Mouse (Mus musculus) liver, embryonic 11.5 days (tissue): ENCODE results near the gene Ly6g6e. TPM values are rescaled to one million over a fixed set of nuclear protein-coding genes. Genes with fewer than 3 reads are reported as not detected.
"Not testable (repeated sequence)": the region's sequence is repeated elsewhere in the genome, so short reads cannot be mapped to it uniquely, and the experiment has no call there.

Experiments
- ATAC-seq: fragments of 200-750 bp; cut with Nextera tagmentation; replicated peaks from 2 replicates; pipeline ENCODE4 v1.8.0; 2017; ENCODE audit warnings: moderate number of reproducible peaks, mild to moderate bottlenecking, moderate TSS enrichment, moderate library complexity; ENCODE audit not compliant: low FRiP score
- DNase-seq: peaks from one replicate; pipeline ENCODE4 v3.0.0-alpha.2; 2017; ENCODE audit warnings: low spot score
- H3K27ac ChIP-seq: fragments of 300-500 bp; sonication (generic); 2 replicates; pipeline ENCODE4 v1.5.1; 2014; ENCODE audit warnings: mild to moderate bottlenecking, low read depth, low read length, control low read depth
- H3K27me3 ChIP-seq: fragments of 300-500 bp; sonication (generic); replicated peaks from 2 replicates; pipeline ENCODE4 v1.6.1; 2014; ENCODE audit warnings: low read length, mixed read lengths; ENCODE audit not compliant: control insufficient read depth, insufficient read depth
- H3K36me3 ChIP-seq: fragments of 300-500 bp; sonication (generic); 2 replicates; pipeline ENCODE4 v1.6.1; 2014; ENCODE audit warnings: mild to moderate bottlenecking, low read length, moderate library complexity, mixed read lengths; ENCODE audit not compliant: control insufficient read depth, insufficient read depth
- H3K4me1 ChIP-seq: fragments of 300-500 bp; sonication (generic); replicated peaks from 2 replicates; pipeline ENCODE4 v1.6.1; 2014; ENCODE audit warnings: low read length, mixed read lengths; ENCODE audit not compliant: control insufficient read depth, insufficient read depth
- H3K4me2 ChIP-seq: fragments of 300-500 bp; sonication (generic); 2 replicates; pipeline ENCODE4 v1.6.1; 2014; ENCODE audit warnings: mild to moderate bottlenecking, control low read depth, moderate library complexity
- H3K4me3 ChIP-seq: fragments of 300-500 bp; sonication (generic); 2 replicates; pipeline ENCODE4 v1.5.1; 2014; ENCODE audit warnings: low read depth, low read length, control low read depth
- H3K9ac ChIP-seq: fragments of 300-500 bp; sonication (generic); 2 replicates; pipeline ENCODE4 v1.6.1; 2014; ENCODE audit warnings: low read depth, low read length, control low read depth
- H3K9me3 ChIP-seq: fragments of 300-500 bp; sonication (generic); 2 replicates; pipeline ENCODE4 v1.6.1; 2016; ENCODE audit warnings: low read length, inconsistent platforms, mixed read lengths; ENCODE audit not compliant: control insufficient read depth
- WGBS: fragments of 180-500 bp; shearing (Covaris S2); extraction: QIAGEN DNeasy Blood & Tissue Kit; methylation state at CpG from one replicate; pipeline ENCODE4 v1.1.7; 2014; 5-methylcytosine and 5-hydroxymethylcytosine counted together
- polyA plus RNA-seq: library from polyadenylated mRNA; unstranded; fragments of >200 nt; fragmentation: Nextera tagmentation; extraction: Ambion mirVana; gene quantifications from 2 replicates; pipeline ENCODE4 v1.2.1, GENCODE M21; 2014

Ly6g6e gene
- polyA plus RNA-seq, 1 experiment from 2014 or later = not detected

GRCm38 (mm10) chr17:35120745-35121142 is 44.0 kb downstream of the Ly6g6e start:
- Histone ChIP-seq H3K9ac (peak overlapping the region; percentile 81), H3K4me2 (peak overlapping the region; percentile 79), H3K36me3 (peaks cover 21% of the 10 kb centered on the region), H3K27ac (peak overlapping the region; percentile 94), H3K9me3 (no peaks in the 10 kb centered on the region), H3K27me3 (no peaks in the 10 kb centered on the region), H3K4me3 (peak overlapping the region; percentile 80), H3K4me1 (peaks cover 16% of the 10 kb centered on the region)
- no peak for ATAC-seq
- no peak for DNase-seq
- under 1% methylated on average over 33 of the region's 33 CpGs for WGBS

- ATAC-seq (peak; percentile 92), DNase-seq (peak; percentile 96)
- WGBS = under 1% methylated on average over 50 of the region's 50 CpGs
- Histone ChIP-seq H3K27me3 (no peaks in the 10 kb centered on the region), H3K27ac (peak within 1 kb of the TSS; percentile 94), H3K4me3 (peak within 1 kb of the TSS; percentile 80), H3K4me1 (peaks cover 16% of the 10 kb centered on the region), H3K4me2 (peak within 1 kb of the TSS; percentile 89), H3K36me3 (peaks cover 18% of the 10 kb centered on the region), H3K9me3 (no peaks in the 10 kb centered on the region), H3K9ac (peak within 1 kb of the TSS; percentile 83)
These were observed 44.6 kb downstream of the Ly6g6e start, which contains the start of gene Gpank1 for GRCm38 (mm10) chr17:35121143-35121799. Gene Gpank1 (plus strand): TSS chr17:35121455.

DNA sequence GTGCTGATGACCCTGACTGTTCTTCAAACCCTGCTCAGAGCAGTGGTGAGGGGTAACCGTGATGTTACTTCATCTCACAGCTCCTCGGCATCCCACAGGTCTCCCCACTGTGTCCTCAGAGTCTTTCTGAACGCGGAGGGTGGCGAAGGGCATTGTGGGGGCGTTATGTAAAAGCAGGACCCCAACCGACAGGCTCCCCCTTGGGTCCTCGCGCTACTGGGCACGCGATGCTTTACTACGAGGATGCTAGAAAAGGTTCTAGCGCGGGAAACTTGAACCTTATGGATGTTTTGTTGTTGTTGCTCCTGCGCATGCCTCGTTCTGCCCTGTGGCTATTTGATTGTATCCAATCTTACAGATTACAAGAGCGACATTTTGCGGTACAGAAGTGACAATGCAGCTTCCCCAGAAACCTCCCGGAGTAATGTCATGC is 45.2 kb downstream of the Ly6g6e start, which contains the start of gene Csnk2b:
TSS of gene Csnk2b (minus strand) at position 183 of the 433 bp plus-strand sequence.
- H3K9ac ChIP-seq = peak within 1 kb of the TSS; percentile 83
- WGBS = 0% methylated on average over 19 of the region's 19 CpGs
- peak within 1 kb of the TSS; percentile 94 for H3K27ac ChIP-seq
- H3K36me3 ChIP-seq = peaks cover 18% of the 10 kb centered on the region
- H3K4me1 ChIP-seq = peaks cover 21% of the 10 kb centered on the region
- H3K4me3 ChIP-seq = peak within 1 kb of the TSS; percentile 80
- H3K4me2 ChIP-seq = peak within 1 kb of the TSS; percentile 89
- no peaks in the 10 kb centered on the region for H3K9me3 ChIP-seq
- DNase-seq (peak; percentile 67), ATAC-seq (no peak)
- H3K27me3 ChIP-seq = no peaks in the 10 kb centered on the region

DNA sequence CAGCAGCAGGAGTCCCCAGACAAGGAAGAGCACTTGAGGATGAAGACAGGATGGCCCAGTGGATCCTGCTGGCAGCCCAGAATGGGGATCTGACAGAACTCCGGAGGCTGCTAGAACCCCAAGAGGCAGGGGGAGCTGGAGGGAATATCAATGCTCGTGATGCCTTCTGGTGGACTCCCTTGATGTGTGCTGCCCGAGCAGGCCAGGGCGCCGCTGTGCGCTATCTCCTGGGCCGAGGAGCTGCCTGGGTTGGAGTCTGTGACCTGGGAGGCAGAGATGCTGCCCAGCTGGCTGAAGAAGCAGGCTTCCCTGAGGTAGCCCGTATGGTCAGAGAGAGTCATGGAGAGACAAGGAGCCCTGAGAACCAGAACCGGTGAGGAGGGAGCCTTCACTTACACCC is 46.6 kb downstream of the Ly6g6e start:
- H3K27ac ChIP-seq, H3K36me3 ChIP-seq, H3K4me3 ChIP-seq, DNase-seq, H3K9ac ChIP-seq, H3K27me3 ChIP-seq, H3K9me3 ChIP-seq, ATAC-seq, H3K4me2 ChIP-seq: not testable (repeated sequence)
- H3K4me1 ChIP-seq = peaks cover 26% of the 10 kb centered on the region
- WGBS = 88% methylated on average over 9 of the region's 9 CpGs

- not testable (repeated sequence) for DNase-seq, H3K4me3 ChIP-seq, H3K27ac ChIP-seq, H3K4me2 ChIP-seq, ATAC-seq, H3K9ac ChIP-seq, H3K27me3 ChIP-seq, H3K9me3 ChIP-seq, H3K36me3 ChIP-seq
- H3K4me1 ChIP-seq = peaks cover 26% of the 10 kb centered on the region
- WGBS = 89% methylated on average over 12 of the region's 12 CpGs
These were observed 47.7 kb downstream of the Ly6g6e start for GRCm38 (mm10) chr17:35124261-35124896.

- Histone ChIP-seq H3K4me2 (peak overlapping the region; percentile 85), H3K36me3 (0 out of 2 replicates have a peak, but pooled peaks cover 2% of the 10 kb centered on the region), H3K4me1 (peaks cover 24% of the 10 kb centered on the region), H3K27ac (no peak overlapping the region), H3K4me3 (peak overlapping the region; percentile 63; the same call in 1 of the 2 replicates), H3K9ac (no peak overlapping the region), H3K9me3 (no peaks in the 10 kb centered on the region), H3K27me3 (no peaks in the 10 kb centered on the region)
- DNase-seq (no peak), ATAC-seq (no peak)
- 100% methylated on average over 1 of the region's 1 CpGs for WGBS
These were observed 48.4 kb downstream of the Ly6g6e start for GRCm38 (mm10) chr17:35125081-35125480.

DNA sequence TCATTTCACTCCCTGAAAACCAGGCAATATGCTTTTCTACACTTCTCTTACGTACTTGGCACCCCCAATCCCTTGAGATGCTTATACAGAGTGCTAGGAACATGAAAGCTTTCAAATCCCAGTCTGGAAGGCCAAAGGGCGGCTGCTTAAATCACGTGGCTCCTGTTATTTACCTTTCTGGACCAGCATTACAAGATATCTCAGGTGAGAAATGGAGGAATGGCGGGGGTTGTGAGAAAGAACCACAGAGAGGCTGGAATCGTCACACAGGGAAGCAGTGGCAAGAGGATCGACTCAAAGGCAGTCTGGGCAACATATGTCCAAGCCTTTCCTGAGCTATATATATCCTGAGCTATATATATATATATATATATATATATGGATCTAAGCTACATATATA is 48.9 kb downstream of the Ly6g6e start:
- Histone ChIP-seq H3K36me3 (0 out of 2 replicates have a peak, but pooled peaks cover 6% of the 10 kb centered on the region), H3K4me2 (peak overlapping the region; percentile 85), H3K9me3 (no peaks in the 10 kb centered on the region), H3K4me3 (peak overlapping the region; percentile 63), H3K9ac (peak overlapping the region; percentile 79), H3K27me3 (no peaks in the 10 kb centered on the region), H3K27ac (peak overlapping the region; percentile 77), H3K4me1 (peaks cover 20% of the 10 kb centered on the region)
- ATAC-seq (no peak), DNase-seq (no peak)
- 30% methylated on average over 6 of the region's 6 CpGs for WGBS

GRCm38 (mm10) chr17:35126206-35126611 is 49.5 kb downstream of the Ly6g6e start, which contains the start of gene D17H6S53E:
Gene D17H6S53E (plus strand): TSS chr17:35126373.
- under 1% methylated on average over 36 of the region's 36 CpGs for WGBS
- H3K4me1 ChIP-seq = peaks cover 20% of the 10 kb centered on the region
- peak within 1 kb of the TSS; percentile 77 for H3K27ac ChIP-seq
- H3K36me3 ChIP-seq = peaks cover 6% of the 10 kb centered on the region; the same call in 1 of the 2 replicates
- H3K4me3 ChIP-seq = peak within 1 kb of the TSS; percentile 63
- ATAC-seq (peak; percentile 79), DNase-seq (peak; percentile 79)
- H3K27me3 ChIP-seq = no peaks in the 10 kb centered on the region
- peak within 1 kb of the TSS; percentile 79 for H3K9ac ChIP-seq
- H3K4me2 ChIP-seq = peak within 1 kb of the TSS; percentile 85
- H3K9me3 ChIP-seq = no peaks in the 10 kb centered on the region
